Mouse (Mus musculus): ENCODE data around the gene Exoc3. TPM values are rescaled to one million over a fixed set of nuclear protein-coding genes. Genes with fewer than 3 reads are reported as not detected.

Exoc3 gene
- polyA plus RNA-seq, 1 experiment from 2014 or later: 118 TPM

Other genes starting within 250 kb of the Exoc3 start
- gene Zdhhc11, start 244.9 kb downstream of the Exoc3 start, polyA plus RNA-seq (2015; fragmentation: Nextera tagmentation; extraction: Ambion mirVana): not detected in 2 replicates
- gene Tppp, start 199.3 kb downstream of the Exoc3 start, polyA plus RNA-seq (2015; fragmentation: Nextera tagmentation; extraction: Ambion mirVana): 9.6 and 10.7 TPM in 2 replicates
- 10.3 and 10.4 TPM in 2 replicates for gene Cep72, start 146.4 kb downstream of the Exoc3 start, polyA plus RNA-seq (2015; fragmentation: Nextera tagmentation; extraction: Ambion mirVana)
- gene Slc9a3, start 87.3 kb downstream of the Exoc3 start, polyA plus RNA-seq (2015; fragmentation: Nextera tagmentation; extraction: Ambion mirVana): 0.08 TPM in 1 of 2 replicates, not detected in the other
- 1.2 and 1.4 TPM in 2 replicates for gene Ahrr, start 83.6 kb upstream of the Exoc3 start, polyA plus RNA-seq (2015; fragmentation: Nextera tagmentation; extraction: Ambion mirVana)
- 133 and 144 TPM in 2 replicates for gene Pdcd6, start 108.8 kb upstream of the Exoc3 start, polyA plus RNA-seq (2015; fragmentation: Nextera tagmentation; extraction: Ambion mirVana)
- gene Sdha, start 141.5 kb upstream of the Exoc3 start, polyA plus RNA-seq (2015; fragmentation: Nextera tagmentation; extraction: Ambion mirVana): 235 and 237 TPM in 2 replicates
- 47.2 and 51.4 TPM in 2 replicates for gene Ccdc127, start 141.6 kb upstream of the Exoc3 start, polyA plus RNA-seq (2015; fragmentation: Nextera tagmentation; extraction: Ambion mirVana)
- gene Lrrc14b, start 155.3 kb upstream of the Exoc3 start, polyA plus RNA-seq (2015; fragmentation: Nextera tagmentation; extraction: Ambion mirVana): not detected in 2 replicates
- gene Zfp72, start 182.1 kb upstream of the Exoc3 start, polyA plus RNA-seq (2015; fragmentation: Nextera tagmentation; extraction: Ambion mirVana): 6.5 and 8.0 TPM in 2 replicates
- gene Ftl1-ps1, start 191.0 kb upstream of the Exoc3 start, polyA plus RNA-seq (2015; fragmentation: Nextera tagmentation; extraction: Ambion mirVana): 98.8 and 112 TPM in 2 replicates

Measured in forebrain, embryonic 16.5 days (tissue).